Mouse (Mus musculus) erythroblast, embryonic 14.5 days (primary cell): Measurements from ENCODE around the gene Cd3eap.

ENCODE experiments used
- GATA1 ChIP-seq: IDR thresholded peaks from 2 replicates; pipeline ENCODE4 v1.6.1; 2012; ENCODE audit warnings: low read length, inconsistent platforms, mixed read lengths
- TAL1 ChIP-seq: IDR thresholded peaks from 3 replicates; pipeline ENCODE4 v1.6.1; 2012; ENCODE audit warnings: low read length, inconsistent platforms, mixed read lengths

DNA sequence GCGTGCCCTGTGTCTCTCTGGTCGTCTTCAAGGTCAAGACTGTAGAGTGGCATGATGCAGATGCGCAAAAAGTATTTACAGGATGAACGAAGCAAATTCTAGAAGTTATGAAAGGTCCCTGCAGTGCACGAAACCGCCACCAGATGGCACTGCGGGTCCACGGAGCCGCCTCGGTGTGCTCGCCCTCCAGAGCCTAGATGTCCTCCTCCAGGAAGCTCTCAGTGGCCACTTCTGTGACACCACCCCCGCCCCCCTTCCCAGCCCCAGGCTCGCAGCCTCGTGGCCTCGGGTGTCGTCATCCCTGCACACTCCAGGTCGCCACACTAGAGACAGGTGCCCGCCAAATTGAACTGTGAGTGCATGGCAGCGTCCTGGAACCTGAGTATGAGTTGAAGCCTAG, 46.1 kb upstream of the Cd3eap start:
- TF ChIP-seq GATA1, result no peak
- TF ChIP-seq TAL1, result no peak
